Mouse (Mus musculus) urinary bladder, postnatal 36 days (tissue): ENCODE results near the gene Rtn4rl2.
A peak's percentile ranks its signal among the peaks of the same experiment; 100 is the strongest.

Experiments used
- DNase-seq, 2 experiments: peaks; one replicate each; pipeline ENCODE4 v3.0.0; 2022; ENCODE audit warnings: low spot score in 2 of 2, mixed read lengths in 1 of 2

Rtn4rl2 gene

GRCm38 (mm10) chr2:84850407-84851129, 35.9 kb downstream of the Rtn4rl2 start:
- no peak for DNase-seq

GRCm38 (mm10) chr2:84845226-84845625, 41.3 kb downstream of the Rtn4rl2 start:
- no peak for DNase-seq

- DNase-seq: no peak
Measured at GRCm38 (mm10) chr2:84843654-84844053, 42.9 kb downstream of the Rtn4rl2 start.

GRCm38 (mm10) chr2:84841905-84842304, 44.6 kb downstream of the Rtn4rl2 start:
- DNase-seq: no peak

GRCm38 (mm10) chr2:84840748-84841563, 45.6 kb downstream of the Rtn4rl2 start:
- DNase-seq: no peak

GRCm38 (mm10) chr2:84840016-84840747, 46.3 kb downstream of the Rtn4rl2 start:
- DNase-seq: peak; percentile 41 to 59

- peak in 1 of 2 experiments; percentile 57 for DNase-seq
Measured at GRCm38 (mm10) chr2:84838993-84839980, 47.2 kb downstream of the Rtn4rl2 start.

GRCm38 (mm10) chr2:84838593-84838949, 47.9 kb downstream of the Rtn4rl2 start, which contains the start of gene Slc43a1:
Gene Slc43a1, plus strand, starts transcription at chr2:84838850.
- DNase-seq: no peak

- peak in 1 of 2 experiments; percentile 16 for DNase-seq
Measured at GRCm38 (mm10) chr2:84837817-84838592, 48.5 kb downstream of the Rtn4rl2 start.

GRCm38 (mm10) chr2:84837107-84837506, 49.4 kb downstream of the Rtn4rl2 start:
- no peak for DNase-seq

- peak; percentile 81 to 82 for DNase-seq
Measured at GRCm38 (mm10) chr2:84831666-84832391, 54.7 kb downstream of the Rtn4rl2 start.

GRCm38 (mm10) chr2:84827283-84827920, 59.1 kb downstream of the Rtn4rl2 start:
- peak in 1 of 2 experiments; percentile 11 for DNase-seq

GRCm38 (mm10) chr2:84826488-84827282, 59.8 kb downstream of the Rtn4rl2 start, which contains the start of gene Timm10:
Gene Timm10, plus strand, starts transcription at chr2:84826997.
- DNase-seq: peak; percentile 72 to 86

GRCm38 (mm10) chr2:84823237-84823636, 63.3 kb downstream of the Rtn4rl2 start:
- DNase-seq: no peak

GRCm38 (mm10) chr2:84822552-84822951, 64.0 kb downstream of the Rtn4rl2 start, which contains the start of gene Smtnl1:
Gene Smtnl1, minus strand, starts transcription at chr2:84822652.
- DNase-seq: no peak
